Mouse (Mus musculus) small intestine, adult 2 months (tissue): ENCODE measurements around the gene Prmt1. TPM values are rescaled to one million over a fixed set of nuclear protein-coding genes. Genes with fewer than 3 reads are reported as not detected.

Experiments used
- H3K27ac ChIP-seq: fragments of 200-500 bp; 2 replicates; pipeline ENCODE4 v1.5.1; 2012; ENCODE audit warnings: low read depth, low read length, control low read depth, inconsistent platforms; ENCODE audit not compliant: insufficient read depth
- H3K27me3 ChIP-seq: fragments of 200-500 bp; 2 replicates; pipeline ENCODE4 v1.6.1; 2012; ENCODE audit warnings: mild to moderate bottlenecking, moderate library complexity, low read length, inconsistent platforms; ENCODE audit not compliant: control insufficient read depth, insufficient read depth
- H3K36me3 ChIP-seq: fragments of 200-500 bp; 2 replicates; pipeline ENCODE4 v1.6.1; 2012; ENCODE audit warnings: mild to moderate bottlenecking, low read length, control low read depth, inconsistent platforms; ENCODE audit not compliant: control insufficient read depth, insufficient read depth
- H3K4me1 ChIP-seq: fragments of 200-500 bp; 2 replicates; pipeline ENCODE4 v1.6.1; 2012; ENCODE audit warnings: low read length, inconsistent platforms, mixed read lengths; ENCODE audit not compliant: control insufficient read depth, insufficient read depth, insufficient read length
- H3K4me3 ChIP-seq: fragments of 200-500 bp; 2 replicates; pipeline ENCODE4 v1.5.1; 2012; ENCODE audit warnings: low read depth, mild to moderate bottlenecking, control low read depth, inconsistent platforms, low read length, moderate library complexity
- CTCF ChIP-seq: fragments of 200-500 bp; IDR thresholded peaks from 2 replicates; pipeline ENCODE4 v1.5.1; 2012; ENCODE audit warnings: low read depth, mild to moderate bottlenecking, control low read depth, inconsistent platforms, low read length, moderate library complexity, mixed read lengths; ENCODE audit not compliant: insufficient replicate concordance, insufficient read length; ENCODE audit errors: extremely low read depth
- POLR2A ChIP-seq: fragments of 200-500 bp; IDR thresholded peaks from 2 replicates; pipeline ENCODE4 v1.6.1; 2012; ENCODE audit warnings: low read depth, mild to moderate bottlenecking, control low read depth, inconsistent platforms, low read length, moderate library complexity
- WGBS: fragments of 180-500 bp; shearing (Covaris S2); methylation state at CpG from one replicate; pipeline ENCODE4 v1.1.7; 2018; 5-methylcytosine and 5-hydroxymethylcytosine counted together
- polyA plus RNA-seq: library from polyadenylated mRNA; depleted of rRNA; stranded (reverse); fragments of >200 nt; gene quantifications from 2 replicates; pipeline ENCODE4 v1.2.3, GENCODE M21; 2012

Gene Prmt1
- polyA plus RNA-seq, 1 experiment = 68.6 TPM

DNA sequence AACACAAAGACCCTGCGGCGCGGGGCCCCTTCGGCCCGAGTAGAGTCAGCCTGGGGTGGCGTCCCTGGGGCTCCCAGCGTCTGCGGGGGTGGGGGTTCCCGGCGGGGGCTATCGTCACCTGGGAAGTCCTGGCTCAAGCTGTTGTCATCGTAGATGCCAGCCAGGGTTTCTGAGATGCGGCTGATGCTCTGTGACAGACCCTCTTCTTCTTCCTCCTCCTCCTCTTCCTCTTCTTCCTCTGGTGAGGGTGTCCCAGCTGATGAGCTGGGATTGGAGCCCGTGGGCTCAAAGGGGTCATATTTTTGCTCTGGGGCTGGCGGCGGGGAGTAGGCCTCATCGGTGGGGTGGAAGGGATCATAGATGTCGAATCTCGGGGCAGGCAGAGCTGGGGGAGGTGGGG lies 22.0 kb upstream of the Prmt1 start:
- no peak overlapping the region for H3K4me3 ChIP-seq
- no peak overlapping the region for H3K27ac ChIP-seq
- 95% methylated on average over 19 of the region's 19 CpGs for WGBS
- H3K27me3 ChIP-seq = no peaks in the 10 kb centered on the region
- TF ChIP-seq CTCF = no peak
- no peak for TF ChIP-seq POLR2A
- no peaks in the 10 kb centered on the region for H3K4me1 ChIP-seq
- H3K36me3 ChIP-seq = peaks cover 86% of the 10 kb centered on the region

DNA sequence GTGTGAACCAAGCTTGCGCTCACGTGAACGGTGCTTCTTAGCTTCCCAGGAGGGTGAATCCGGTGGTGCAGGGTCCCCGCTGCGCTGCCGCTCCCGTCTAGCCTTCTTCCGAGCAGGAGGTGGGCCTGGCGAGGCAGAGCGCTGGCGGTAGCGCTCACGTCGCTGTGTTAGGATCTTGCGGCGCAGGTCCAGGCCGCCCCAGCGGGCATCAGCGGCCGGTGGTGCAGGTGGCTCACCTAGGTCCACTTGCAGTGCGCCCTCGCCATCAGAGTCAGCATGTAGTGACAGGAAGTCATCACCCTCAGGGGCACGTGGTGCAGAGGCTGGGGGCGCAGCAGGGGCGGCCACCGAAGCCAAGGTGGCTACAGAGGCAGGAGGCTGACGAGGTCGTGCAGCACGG lies 21.5 kb upstream of the Prmt1 start:
- 96% methylated on average over 30 of the region's 30 CpGs for WGBS
- H3K27ac ChIP-seq = no peak overlapping the region
- TF ChIP-seq CTCF (no peak), POLR2A (no peak)
- no peaks in the 10 kb centered on the region for H3K4me1 ChIP-seq
- H3K4me3 ChIP-seq = no peak overlapping the region
- H3K27me3 ChIP-seq = no peaks in the 10 kb centered on the region
- H3K36me3 ChIP-seq = peaks cover 89% of the 10 kb centered on the region

DNA sequence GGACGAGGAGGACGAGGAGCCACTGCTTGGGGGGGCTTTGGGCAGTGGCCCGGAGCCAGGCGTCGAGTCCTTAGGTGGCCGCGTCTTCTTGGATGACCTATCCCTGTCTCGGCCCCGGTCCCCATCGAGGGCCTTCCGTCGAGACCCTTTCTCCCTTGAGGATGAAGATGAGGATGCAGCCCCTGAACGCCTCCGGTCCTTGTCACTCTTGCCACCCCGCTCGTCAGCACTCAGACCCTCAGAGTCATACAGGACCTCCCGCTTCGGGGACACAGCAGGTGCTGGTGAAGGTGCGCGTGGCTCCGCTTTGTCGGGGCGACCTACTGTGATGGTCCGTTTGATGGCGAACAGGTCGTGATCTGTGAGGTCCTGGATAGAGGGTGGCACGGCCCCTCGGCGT lies 20.8 kb upstream of the Prmt1 start:
- 96% methylated on average over 29 of the region's 29 CpGs for WGBS
- no peaks in the 10 kb centered on the region for H3K4me1 ChIP-seq
- no peak overlapping the region for H3K4me3 ChIP-seq
- TF ChIP-seq CTCF (no peak), POLR2A (no peak)
- no peak overlapping the region for H3K27ac ChIP-seq
- H3K36me3 ChIP-seq = peaks cover 89% of the 10 kb centered on the region
- no peaks in the 10 kb centered on the region for H3K27me3 ChIP-seq

DNA sequence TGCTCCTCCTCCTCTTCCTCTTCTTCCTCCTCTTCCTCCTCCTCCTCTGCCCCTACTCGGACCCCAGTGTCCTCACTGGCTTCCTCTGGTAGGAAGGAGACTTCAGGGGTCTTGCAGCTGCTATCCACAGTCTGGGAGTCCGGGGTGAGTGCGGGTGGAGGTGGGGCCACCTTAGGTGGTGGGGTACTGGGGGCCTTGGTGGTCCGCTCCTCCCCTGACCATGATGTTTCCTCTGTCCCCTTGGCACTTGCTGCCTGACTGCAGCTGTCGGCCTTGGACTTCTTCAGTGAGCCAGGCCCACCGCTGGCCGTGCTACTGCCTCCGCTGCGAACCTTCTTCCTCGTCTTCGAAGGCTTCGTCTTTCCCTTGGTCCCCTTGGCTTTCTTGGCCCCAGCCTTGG lies 20.1 kb upstream of the Prmt1 start:
- H3K27me3 ChIP-seq = no peaks in the 10 kb centered on the region
- no peak overlapping the region for H3K4me3 ChIP-seq
- WGBS = 92% methylated on average over 12 of the region's 12 CpGs
- peaks cover 89% of the 10 kb centered on the region for H3K36me3 ChIP-seq
- H3K27ac ChIP-seq = no peak overlapping the region
- H3K4me1 ChIP-seq = no peaks in the 10 kb centered on the region
- TF ChIP-seq CTCF (no peak), POLR2A (no peak)

DNA sequence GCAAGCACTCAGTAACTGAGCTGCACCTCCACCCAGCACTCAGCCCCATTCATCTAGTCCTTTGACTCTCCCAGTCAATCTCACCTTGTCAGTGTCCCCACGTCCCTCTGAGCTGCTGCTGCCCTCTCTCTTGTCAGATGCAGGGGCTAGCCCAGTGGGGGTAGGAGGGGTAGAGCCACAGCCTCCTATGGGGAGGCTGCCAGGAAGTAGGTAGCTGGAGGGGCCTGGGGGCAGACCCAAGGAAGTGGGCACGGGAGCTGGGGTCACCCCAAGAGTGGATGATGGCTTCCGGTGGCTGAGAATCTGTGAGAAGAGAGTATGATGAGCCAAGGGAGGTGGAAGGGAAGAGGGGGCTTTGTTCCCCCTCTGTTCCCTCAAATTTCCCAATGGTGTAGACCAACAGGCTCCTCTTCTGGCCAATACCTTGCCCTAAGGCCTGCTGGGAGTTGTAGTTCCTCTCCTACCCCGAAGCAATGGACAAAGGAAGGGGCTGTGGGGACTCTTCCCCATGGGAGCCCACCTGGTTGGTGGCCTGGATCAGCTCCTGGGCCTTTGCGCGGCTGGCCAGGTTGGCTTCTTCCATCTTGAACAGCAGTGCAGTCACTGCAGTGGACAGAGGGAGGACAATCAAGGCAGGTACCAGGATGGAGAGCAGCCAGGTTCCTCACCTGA lies 19.1 kb upstream of the Prmt1 start:
- Histone ChIP-seq H3K27ac (no peak overlapping the region), H3K4me3 (no peak overlapping the region), H3K27me3 (no peaks in the 10 kb centered on the region), H3K36me3 (peaks cover 91% of the 10 kb centered on the region), H3K4me1 (peaks cover under 1% of the 10 kb centered on the region; the same call in 1 of the 2 replicates)
- 90% methylated on average over 6 of the region's 6 CpGs for WGBS
- TF ChIP-seq POLR2A = no peak
- no peak for TF ChIP-seq CTCF

DNA sequence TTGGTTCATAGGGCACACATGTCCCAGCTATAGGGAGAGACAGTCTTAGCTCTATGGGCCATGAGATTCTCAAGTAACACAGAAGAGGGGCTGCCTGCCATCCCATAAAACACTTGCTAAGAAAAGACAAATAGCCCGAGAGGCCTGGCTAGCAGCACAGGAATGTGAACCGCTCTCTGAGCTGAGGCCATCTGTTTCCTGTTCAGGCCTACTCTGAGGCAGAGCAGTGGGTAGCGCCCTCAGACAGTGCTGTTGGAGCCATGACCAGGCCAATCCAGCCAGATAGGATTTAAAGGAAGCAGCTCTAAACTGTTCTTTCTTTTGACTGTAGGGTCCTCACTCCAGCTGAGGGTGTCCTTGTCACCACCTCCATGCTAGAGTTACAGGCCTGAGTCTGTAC lies 18.2 kb upstream of the Prmt1 start:
- Histone ChIP-seq H3K4me3 (no peak overlapping the region), H3K27ac (no peak overlapping the region), H3K4me1 (peaks cover 2% of the 10 kb centered on the region; the same call in 1 of the 2 replicates), H3K27me3 (no peaks in the 10 kb centered on the region), H3K36me3 (peaks cover 91% of the 10 kb centered on the region)
- WGBS = 81% methylated on average over 3 of the region's 3 CpGs
- TF ChIP-seq CTCF = no peak

DNA sequence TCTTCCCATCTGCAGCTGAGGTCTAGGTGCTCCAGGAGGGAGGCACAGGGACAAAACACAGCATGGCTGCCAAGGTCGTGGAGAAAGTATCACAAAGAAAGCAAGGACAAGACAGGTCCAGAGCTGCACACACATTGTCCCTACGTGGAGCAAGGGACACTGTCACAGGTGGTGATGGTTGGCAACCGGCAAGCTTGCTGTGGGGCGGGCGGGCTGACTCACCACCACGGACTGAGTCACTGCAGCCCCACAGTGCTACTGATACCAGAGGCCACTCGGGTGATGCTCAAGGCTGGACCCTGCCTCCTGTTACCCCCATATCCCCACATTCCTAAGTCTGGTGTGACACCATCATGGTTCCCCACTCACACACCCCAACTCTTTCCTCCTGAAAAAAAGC lies 16.1 kb upstream of the Prmt1 start:
- Histone ChIP-seq H3K27ac (no peak overlapping the region), H3K4me1 (peaks cover 5% of the 10 kb centered on the region), H3K36me3 (peaks cover 70% of the 10 kb centered on the region), H3K27me3 (no peaks in the 10 kb centered on the region), H3K4me3 (no peak overlapping the region)
- 67% methylated on average over 7 of the region's 7 CpGs for WGBS
- no peak for TF ChIP-seq CTCF
- TF ChIP-seq POLR2A = no peak
